Mouse (Mus musculus): ENCODE data around the gene Gnptab. TPM values are rescaled to one million over a fixed set of nuclear protein-coding genes. Genes with fewer than 3 reads are reported as not detected.
"Not testable (repeated sequence)": the region's sequence is repeated elsewhere in the genome, so short reads cannot be mapped to it uniquely, and the experiment has no call there.

The Gnptab gene
- total RNA-seq, 2 experiments from 2014 or later = 86.3 to 93.5 TPM

- DNase-seq (ENCODE audit: low spot score in 2 of 2) = no peak
Observed at GRCm38 (mm10) chr10:88412290-88412995, 33.5 kb downstream of the Gnptab start.

DNA sequence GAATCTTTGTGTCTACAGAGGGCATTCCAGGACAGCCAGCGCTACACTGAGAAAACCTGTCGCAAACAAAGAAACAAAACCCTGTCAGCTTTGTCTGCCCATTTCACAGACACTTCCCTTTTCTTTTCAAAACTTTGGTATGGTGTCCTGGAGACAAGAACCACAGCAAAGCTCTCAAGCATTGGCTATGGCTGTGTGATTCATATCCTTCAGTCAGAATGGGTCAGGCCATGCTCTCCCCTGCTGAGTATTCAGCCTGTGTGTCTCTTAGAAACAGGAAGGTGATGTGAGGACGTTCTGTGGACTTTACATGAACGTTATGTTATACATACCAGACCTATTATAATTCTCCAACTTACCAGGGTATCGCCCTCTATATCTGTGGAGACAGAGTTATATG, 38.8 kb downstream of the Gnptab start:
- no peak for DNase-seq (ENCODE audit: low spot score in 2 of 2)

DNA sequence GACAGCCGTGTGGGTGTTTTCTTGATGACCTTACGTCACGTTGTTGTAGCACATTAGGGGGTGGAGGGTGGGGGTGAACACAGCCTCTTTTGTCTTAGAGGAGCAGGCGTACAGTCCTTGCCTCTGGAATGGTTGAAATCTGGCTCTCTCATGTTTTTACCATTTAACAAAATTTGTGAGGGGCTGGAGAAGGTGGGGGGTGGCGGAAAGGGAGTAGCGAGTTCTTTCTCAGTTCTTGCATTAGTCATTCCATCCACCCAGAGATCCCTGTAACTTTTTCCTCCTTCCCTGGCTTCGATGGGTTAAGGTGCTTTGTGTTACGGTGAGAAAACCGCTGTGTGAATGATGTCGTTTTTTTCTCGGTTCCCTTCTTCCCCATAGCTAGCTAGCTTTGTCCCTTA, 41.2 kb downstream of the Gnptab start:
- DNase-seq (ENCODE audit: low spot score in 2 of 2) = no peak

DNA sequence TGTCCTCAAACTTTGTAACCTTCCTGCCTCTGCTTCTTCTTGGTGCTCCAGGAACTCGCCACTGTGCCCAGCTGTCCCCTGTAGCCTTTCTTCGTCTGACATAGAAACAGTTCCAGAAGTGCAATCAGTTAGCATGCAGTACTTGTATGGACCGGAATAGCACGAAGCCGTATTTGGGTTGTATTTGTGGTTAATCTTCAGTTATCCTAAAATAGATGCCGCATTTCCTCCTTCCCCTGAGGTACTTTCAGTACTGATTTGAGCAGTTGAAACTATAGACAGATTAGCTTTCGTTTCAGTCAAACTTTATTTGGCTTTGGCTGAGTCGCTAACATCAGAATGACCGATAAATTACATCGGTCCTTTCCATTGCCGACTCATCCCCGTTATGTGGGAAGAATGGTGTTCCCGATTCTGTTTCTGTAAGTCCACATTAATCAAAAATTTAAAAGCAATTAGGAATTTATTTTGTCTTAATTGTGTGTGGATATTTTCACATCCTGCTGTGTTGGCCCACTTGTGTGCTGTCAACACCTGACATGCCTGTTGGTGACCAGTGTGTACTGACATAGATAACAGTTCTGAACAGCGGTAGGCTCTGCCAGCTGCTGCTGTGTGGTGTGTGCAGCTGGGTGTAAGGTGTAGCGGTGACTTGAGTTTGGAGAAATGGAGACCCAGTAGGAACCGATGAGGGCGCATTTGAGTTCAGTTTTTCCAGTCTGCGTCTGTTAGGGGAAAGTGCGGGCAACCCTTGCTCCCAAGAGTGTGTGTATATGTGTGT, 41.9 kb downstream of the Gnptab start:
- DNase-seq (ENCODE audit: low spot score in 2 of 2) = no peak

DNA sequence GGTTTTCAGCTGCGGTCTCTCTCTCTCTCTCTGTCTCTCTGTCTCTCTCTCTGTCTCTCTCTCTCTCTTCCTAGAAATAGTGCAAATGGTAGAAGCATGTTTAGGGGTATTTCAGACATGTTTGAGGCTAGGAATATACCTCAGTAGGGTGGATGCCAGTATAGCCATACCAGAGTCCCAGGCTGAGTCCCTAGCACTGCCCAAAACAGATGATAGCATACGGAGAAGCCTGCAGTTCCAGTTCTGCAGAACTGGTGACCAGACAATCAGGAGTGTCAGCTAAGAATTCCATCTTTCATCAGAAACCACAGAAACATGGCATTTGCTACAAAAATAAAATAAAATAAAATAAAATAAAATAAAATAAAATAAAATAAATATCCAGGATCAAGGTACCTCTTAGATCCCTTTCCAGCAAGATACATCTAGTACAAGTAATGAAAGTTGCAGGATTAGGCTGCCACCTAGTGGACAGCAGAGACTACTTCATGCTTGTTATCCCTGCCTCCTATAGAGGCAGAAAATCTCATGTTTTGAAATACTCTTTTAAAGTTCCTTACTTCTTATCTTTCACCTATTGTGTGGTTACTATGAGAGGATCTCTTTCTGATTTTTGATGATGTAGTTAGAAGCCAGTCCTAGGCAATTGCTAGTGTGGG, 47.4 kb downstream of the Gnptab start:
- peak; percentile 58 to 73 for DNase-seq (ENCODE audit: low spot score in 2 of 2)

DNA sequence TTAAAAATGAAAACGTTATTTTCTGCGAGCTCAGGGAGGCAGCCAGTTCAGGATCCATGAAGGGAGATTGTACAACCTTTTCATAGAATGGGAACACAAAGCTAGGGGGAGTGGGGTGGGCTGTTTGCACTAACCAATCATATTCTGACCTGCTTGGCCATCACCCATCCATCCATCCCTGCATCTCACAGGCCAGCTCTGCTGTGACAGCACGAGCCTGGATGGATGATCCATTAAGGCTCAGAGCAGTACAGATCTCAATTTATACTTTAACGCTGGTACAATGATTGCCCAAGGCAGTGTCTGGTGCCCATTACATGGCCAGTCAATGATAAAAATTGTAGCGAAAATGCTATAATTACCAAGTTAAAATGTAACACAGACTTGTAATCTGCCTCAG, 48.0 kb downstream of the Gnptab start:
- no peak for DNase-seq (ENCODE audit: low spot score in 2 of 2)

DNA sequence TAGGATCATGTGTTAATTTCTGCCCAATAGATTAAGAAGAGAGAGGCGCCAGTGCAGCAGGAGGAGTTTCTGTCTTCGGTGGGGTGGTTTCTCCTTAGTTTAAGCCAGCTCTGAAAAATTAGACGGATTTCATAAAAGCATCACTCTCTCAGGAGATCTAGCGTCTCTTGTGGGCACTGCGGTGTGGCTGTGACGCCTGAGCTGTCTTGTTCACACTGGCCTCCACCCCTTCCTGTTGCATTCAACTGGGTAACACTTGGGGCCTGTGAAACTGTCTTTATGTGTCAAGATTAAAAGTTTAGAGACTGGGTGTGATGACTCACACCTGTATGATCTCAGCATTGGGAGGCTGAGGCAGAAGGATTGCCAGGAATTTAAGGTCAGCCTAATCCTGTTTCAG, 49.1 kb downstream of the Gnptab start:
- no peak for DNase-seq (ENCODE audit: low spot score in 2 of 2)

- DNase-seq (ENCODE audit: low spot score in 2 of 2) = no peak
Observed at GRCm38 (mm10) chr10:88441224-88441623, 62.3 kb downstream of the Gnptab start.

DNA sequence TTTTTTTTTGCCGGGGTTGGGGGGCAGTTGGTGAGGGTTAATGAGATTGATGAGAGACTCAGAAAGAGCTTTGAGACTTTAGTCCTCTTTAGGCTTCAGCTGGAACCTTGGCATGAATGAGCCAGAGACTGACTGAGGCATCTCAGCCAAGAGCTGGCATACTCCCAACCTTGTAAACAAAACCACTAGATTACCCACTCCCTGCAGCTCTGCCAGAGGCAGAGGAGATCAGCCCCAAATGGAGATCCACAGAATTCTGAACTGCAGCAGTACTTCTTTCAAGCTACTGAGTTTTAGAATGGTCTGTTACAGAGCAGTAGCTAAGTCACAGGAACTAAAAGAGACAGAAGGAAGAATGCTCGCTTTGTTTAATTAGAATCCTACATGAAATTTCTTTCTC, 72.3 kb downstream of the Gnptab start:
- peak; percentile 38 to 63 for DNase-seq (ENCODE audit: low spot score in 2 of 2)

DNA sequence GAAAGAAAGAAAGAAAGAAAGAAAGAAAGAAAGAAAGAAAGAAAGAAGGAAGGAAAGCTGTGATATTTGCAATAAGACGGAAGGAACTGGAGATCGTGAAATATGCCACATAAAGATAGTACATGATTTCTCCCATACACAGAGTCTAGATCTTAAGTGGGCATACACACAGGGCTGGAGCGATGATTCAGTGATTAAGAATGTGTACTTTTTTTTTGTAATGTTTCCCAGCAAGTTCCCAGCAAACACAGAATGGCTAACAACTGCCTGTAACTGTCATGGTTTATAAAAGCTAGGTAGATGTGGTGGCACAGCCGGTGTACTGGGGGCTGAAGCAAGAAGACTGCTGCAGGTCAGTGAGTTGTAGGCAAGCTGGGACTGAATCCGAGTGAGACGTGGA, 73.1 kb downstream of the Gnptab start:
- no peak for DNase-seq (ENCODE audit: low spot score in 2 of 2)

DNA sequence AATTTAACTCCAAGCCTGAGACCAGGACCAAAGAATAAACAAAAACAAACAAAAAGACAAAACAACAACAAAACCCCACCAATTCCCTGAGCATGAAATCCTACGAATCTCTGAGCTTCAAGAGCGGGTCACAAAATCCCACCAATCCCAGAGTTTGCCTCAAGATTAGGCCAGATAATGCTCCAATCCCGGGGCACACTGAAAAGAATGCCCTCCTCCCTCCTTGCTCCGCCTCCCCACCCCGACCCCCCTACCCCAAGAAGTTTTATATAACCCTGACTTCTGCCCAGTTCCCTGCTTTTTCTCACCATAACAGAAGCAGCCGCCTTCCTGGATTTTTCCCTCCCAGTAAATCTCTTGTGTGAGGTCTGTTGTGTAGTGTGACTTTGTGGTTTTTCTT, 78.9 kb downstream of the Gnptab start:
- no peak for DNase-seq (ENCODE audit: low spot score in 2 of 2)

GRCm38 (mm10) chr10:88459502-88459992, 80.6 kb downstream of the Gnptab start, which contains the start of gene Sycp3:
TSS of gene Sycp3 (plus strand) at chr10:88459569.
- no peak for DNase-seq (ENCODE audit: low spot score in 2 of 2)

DNA sequence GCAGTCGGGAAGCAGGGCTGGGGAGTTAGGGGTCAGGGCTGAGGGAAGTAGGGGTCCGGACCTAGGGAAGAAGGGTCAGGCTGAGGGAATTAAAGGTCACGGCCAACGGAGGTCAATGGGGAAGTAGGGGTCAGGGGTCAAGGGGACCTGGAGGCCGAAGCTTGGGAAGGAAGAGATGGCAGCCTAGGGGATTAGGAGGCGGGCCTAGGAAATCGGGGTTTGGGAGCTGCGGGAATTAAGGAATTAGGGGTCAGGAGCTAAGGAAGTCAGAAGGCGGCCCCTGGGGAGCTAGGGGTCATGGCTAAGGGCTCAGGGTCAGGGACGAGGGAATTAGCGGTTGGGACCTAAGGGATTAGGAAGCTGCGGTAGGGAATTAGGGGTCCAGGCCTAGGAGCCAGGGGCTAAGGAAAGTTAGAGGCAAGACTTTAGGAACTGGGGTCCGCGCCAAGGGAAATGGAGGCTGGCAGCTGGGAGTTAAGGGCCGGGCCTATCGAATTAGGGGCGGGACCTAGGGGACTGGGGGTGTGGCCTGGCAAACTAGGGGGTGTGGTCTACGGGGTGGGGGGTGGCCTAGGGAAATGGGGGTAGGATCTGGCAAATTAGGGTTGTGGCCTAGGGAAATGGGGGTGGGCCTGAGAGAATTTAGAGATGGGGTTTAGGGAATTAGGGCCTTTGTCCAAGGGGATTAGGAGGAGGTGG, 81.3 kb downstream of the Gnptab start:
- DNase-seq (ENCODE audit: low spot score in 2 of 2) = no peak

- not testable (repeated sequence) for DNase-seq (ENCODE audit: low spot score in 2 of 2)
Observed at GRCm38 (mm10) chr10:88482866-88483265, 103.9 kb downstream of the Gnptab start.

DNA sequence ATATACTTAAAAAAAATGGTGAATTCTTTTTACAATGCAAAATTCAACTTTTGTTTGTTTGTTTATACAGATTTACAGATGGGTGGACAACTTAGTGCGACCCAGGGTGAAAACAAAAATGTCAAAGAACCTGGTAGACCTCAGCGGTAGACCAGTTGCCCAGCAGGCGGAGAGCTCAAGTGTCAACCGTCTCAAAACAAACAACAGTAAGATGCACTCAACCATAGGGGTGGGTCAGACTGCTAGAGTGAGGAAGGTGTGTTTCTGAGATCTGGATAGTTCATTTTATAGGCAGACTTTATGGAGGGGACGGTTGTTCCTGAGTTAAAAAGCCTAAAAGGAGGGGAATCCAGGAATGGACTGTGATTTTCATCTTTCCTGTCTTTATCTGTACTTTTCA, 109.7 kb downstream of the Gnptab start:
- DNase-seq (ENCODE audit: low spot score in 2 of 2) = no peak

DNA sequence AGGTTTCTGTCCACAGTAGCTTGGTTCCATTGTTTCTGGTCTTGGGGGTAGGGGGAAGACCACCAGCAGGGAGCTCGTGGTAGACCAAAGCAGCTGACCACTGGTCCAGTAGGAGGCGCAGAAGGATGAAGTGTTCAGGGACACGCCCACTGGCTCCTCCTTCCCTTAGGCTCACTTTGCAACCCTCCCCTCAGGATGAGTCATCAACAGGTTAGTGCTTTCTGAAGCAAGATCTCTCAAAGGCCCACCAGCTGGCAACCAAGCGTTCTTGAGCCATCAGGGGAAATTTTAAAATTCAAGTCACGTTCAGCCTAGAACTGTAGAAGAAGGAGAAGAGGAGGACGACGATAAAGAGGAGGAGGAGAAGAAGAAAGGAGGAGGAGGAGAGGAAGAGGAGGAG, 112.7 kb downstream of the Gnptab start:
- no peak for DNase-seq (ENCODE audit: low spot score in 2 of 2)

DNA sequence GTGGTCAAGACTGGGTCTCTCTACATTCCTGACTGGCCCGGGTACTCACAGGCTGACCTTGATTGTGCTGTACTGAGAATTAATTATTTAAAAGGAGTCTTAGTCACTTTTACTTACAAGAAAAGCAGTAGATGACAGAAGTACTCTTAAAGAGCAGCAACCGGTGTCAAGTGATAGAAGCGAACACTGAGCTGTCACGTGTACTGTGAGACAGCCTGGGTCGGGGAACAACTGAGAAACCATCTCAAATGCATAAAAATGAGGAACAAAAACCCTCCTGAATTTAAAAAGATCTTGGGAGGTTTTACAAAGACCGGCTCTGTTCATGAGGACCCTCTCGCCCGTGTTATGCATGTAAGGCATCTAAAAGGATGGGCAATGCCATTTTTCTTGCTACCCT, 113.7 kb downstream of the Gnptab start:
- no peak for DNase-seq (ENCODE audit: low spot score in 2 of 2)

GRCm38 (mm10) chr10:88494959-88495587, 116.1 kb downstream of the Gnptab start:
- DNase-seq (ENCODE audit: low spot score in 2 of 2) = no peak

All from layer of hippocampus, postnatal 10 days (tissue).